In genomic region chr3:102611398-102612366, GRCm38 (mm10) we compare ENCODE assay signal across 11 mouse cellular contexts.
DNase-seq lines count a peak whose midpoint lies in the region; ATAC-seq lines count a peak whose summit lies in the region.
"Had no signal": no experiment of that assay in that cellular context is flagged by ENCODE, and none has a peak within 500 bp of the region (broad histone marks: within the 10 kb centered on the region; RNA-seq: fewer than 3 reads in every experiment).

No protein-coding gene starts in this region.

- H3K9ac ChIP-seq in midbrain, embryonic 11.5 days (ENCODE audit: low read length), result no peak overlapping the region
- no peak overlapping the region for H3K9ac ChIP-seq in hindbrain, embryonic 16.5 days (ENCODE audit: low read depth, low read length)

- no peak overlapping the region for H3K27ac ChIP-seq in midbrain, embryonic 10.5 days (replicated peaks)
- no peak overlapping the region for H3K27ac ChIP-seq in midbrain, embryonic 11.5 days (ENCODE audit: low read depth, low read length)
- H3K27ac ChIP-seq in hindbrain, embryonic 16.5 days (ENCODE audit: low read depth, low read length), result 0 out of 2 replicates have a peak overlapping the region, but pooled peaks have one; percentile 50

- peaks cover 12% of the 10 kb centered on the region for H3K4me1 ChIP-seq in midbrain, embryonic 10.5 days
- peaks cover 7% of the 10 kb centered on the region; the same call in 1 of the 2 replicates for H3K4me1 ChIP-seq in midbrain, embryonic 11.5 days (ENCODE audit: control insufficient read depth, insufficient read depth, low read length)
- H3K4me1 ChIP-seq in hindbrain, embryonic 16.5 days (ENCODE audit: control insufficient read depth, insufficient read depth, low read depth, low read length), result peaks cover 9% of the 10 kb centered on the region

- peak; percentile 11 for DNase-seq in embryo, embryonic 11 days
- no peak for DNase-seq in embryo, embryonic 10 days (ENCODE audit: low spot score)
- DNase-seq in midbrain, embryonic 10.5 days (ENCODE audit: low spot score), result peak; percentile 40
- DNase-seq in midbrain, embryonic 11.5 days (ENCODE audit: low spot score, missing footprints), result no peak
- DNase-seq in retina, postnatal 7 days (ENCODE audit: low read depth, low spot score), result peak; percentile 19
- no peak for DNase-seq in layer of hippocampus, adult 9-10 months (ENCODE audit: low spot score)
- no peak for DNase-seq in MN1 (ENCODE audit: low spot score)
- DNase-seq: adrenal gland, postnatal 36 days; cerebellum, adult 9-10 months; thymus, postnatal 36 days had no signal

- H3K4me3 ChIP-seq in midbrain, embryonic 10.5 days, result no peak overlapping the region
- no peak overlapping the region for H3K4me3 ChIP-seq in midbrain, embryonic 11.5 days (ENCODE audit: low read depth, low read length)
- no peak overlapping the region for H3K4me3 ChIP-seq in hindbrain, embryonic 16.5 days (ENCODE audit: low read length)

- peaks cover 42% of the 10 kb centered on the region for H3K27me3 ChIP-seq in midbrain, embryonic 10.5 days (ENCODE audit: low read depth, poor library complexity, severe bottlenecking)
- H3K27me3 ChIP-seq in midbrain, embryonic 11.5 days (ENCODE audit: control insufficient read depth, insufficient read depth, low read length), result no peaks in the 10 kb centered on the region
- H3K27me3 ChIP-seq in hindbrain, embryonic 16.5 days (replicated peaks; ENCODE audit: control insufficient read depth, insufficient read depth, low read length), result no peaks in the 10 kb centered on the region

- no peak overlapping the region for H3K4me2 ChIP-seq in midbrain, embryonic 11.5 days
- no peak overlapping the region for H3K4me2 ChIP-seq in hindbrain, embryonic 16.5 days (ENCODE audit: low read length)

- H3K36me3 ChIP-seq in midbrain, embryonic 10.5 days, result no peaks in the 10 kb centered on the region
- no peaks in the 10 kb centered on the region for H3K36me3 ChIP-seq in midbrain, embryonic 11.5 days (ENCODE audit: control insufficient read depth, insufficient read depth, low read length)
- no peaks in the 10 kb centered on the region for H3K36me3 ChIP-seq in hindbrain, embryonic 16.5 days (ENCODE audit: control insufficient read depth, insufficient read depth, low read length)

- WGBS in midbrain, embryonic 10.5 days, result 21% methylated on average over 18 of the region's 18 CpGs
- WGBS in midbrain, embryonic 11.5 days, result 22% methylated on average over 18 of the region's 18 CpGs
- WGBS in hindbrain, embryonic 16.5 days, result 26% methylated on average over 18 of the region's 18 CpGs

- no peaks in the 10 kb centered on the region for H3K9me3 ChIP-seq in midbrain, embryonic 10.5 days (replicated peaks)
- H3K9me3 ChIP-seq in midbrain, embryonic 11.5 days (ENCODE audit: control insufficient read depth, low read length), result no peaks in the 10 kb centered on the region
- H3K9me3 ChIP-seq in hindbrain, embryonic 16.5 days (ENCODE audit: control insufficient read depth, low read length), result no peaks in the 10 kb centered on the region

- no peak for ATAC-seq in midbrain, embryonic 11.5 days (ENCODE audit: low FRiP score)
- ATAC-seq in hindbrain, embryonic 16.5 days, result peak; percentile 76

Comparison
In these comparisons a context has a peak if more than half of its experiments do, and no peak if none do; other contexts are left out.
1. DNase-seq: peak in embryo, embryonic 11 days (single experiment), midbrain, embryonic 10.5 days (single experiment) and retina, postnatal 7 days (single experiment); none in embryo, embryonic 10 days (single experiment), midbrain, embryonic 11.5 days (single experiment), layer of hippocampus, adult 9-10 months (single experiment) and MN1 (single experiment).